Mouse (Mus musculus) embryonic facial prominence, embryonic 11.5 days (tissue): ENCODE data around the gene Mars. TPM values are rescaled to one million over a fixed set of nuclear protein-coding genes. Genes with fewer than 3 reads are reported as not detected.
"Not testable (repeated sequence)": the region's sequence is repeated elsewhere in the genome, so short reads cannot be mapped to it uniquely, and the experiment has no call there.

Experiments used
- ATAC-seq: fragments of 200-750 bp; cut with Nextera tagmentation; replicated peaks from 2 replicates; pipeline ENCODE4 v1.8.0; 2017; ENCODE audit warnings: low read depth; ENCODE audit not compliant: insufficient number of reproducible peaks, low FRiP score, low TSS enrichment
- DNase-seq: peaks from one replicate; pipeline ENCODE4 v3.0.0-alpha.2; 2015; ENCODE audit warnings: low spot score
- H3K27ac ChIP-seq: fragments of 300-500 bp; sonication (generic); replicated peaks from 2 replicates; pipeline ENCODE4 v1.5.1; 2014; ENCODE audit warnings: mild to moderate bottlenecking, low read depth, low read length, control low read depth
- H3K27me3 ChIP-seq: fragments of 300-500 bp; sonication (generic); 2 replicates; pipeline ENCODE4 v1.6.1; 2014; ENCODE audit warnings: mild to moderate bottlenecking, low read length, moderate library complexity, mixed read lengths; ENCODE audit not compliant: control insufficient read depth, insufficient read depth
- H3K36me3 ChIP-seq: fragments of 300-500 bp; sonication (generic); replicated peaks from 2 replicates; pipeline ENCODE4 v1.6.1; 2014; ENCODE audit warnings: low read depth, mild to moderate bottlenecking, low read length, moderate library complexity, mixed read lengths; ENCODE audit not compliant: control insufficient read depth, insufficient read depth
- H3K4me1 ChIP-seq: fragments of 300-500 bp; sonication (generic); 2 replicates; pipeline ENCODE4 v1.6.1; 2014; ENCODE audit warnings: low read length, mixed read lengths; ENCODE audit not compliant: control insufficient read depth, insufficient read depth
- H3K4me2 ChIP-seq: fragments of 300-500 bp; sonication (generic); 2 replicates; pipeline ENCODE4 v1.6.1; 2014; ENCODE audit warnings: low read depth, mild to moderate bottlenecking, control low read depth, low read length, moderate library complexity
- H3K4me3 ChIP-seq: fragments of 300-500 bp; sonication (generic); 2 replicates; pipeline ENCODE4 v1.5.1; 2014; ENCODE audit warnings: low read depth, low read length, control low read depth
- H3K9ac ChIP-seq: fragments of 300-500 bp; sonication (generic); replicated peaks from 2 replicates; pipeline ENCODE4 v1.6.1; 2014; ENCODE audit warnings: mild to moderate bottlenecking, control low read depth, low read length
- H3K9me3 ChIP-seq: fragments of 300-500 bp; sonication (generic); replicated peaks from 2 replicates; pipeline ENCODE4 v1.6.1; 2016; ENCODE audit warnings: mild to moderate bottlenecking, low read length, inconsistent platforms, mixed read lengths; ENCODE audit not compliant: control insufficient read depth
- WGBS: fragments of 180-500 bp; shearing (Covaris S2); extraction: QIAGEN DNeasy Blood & Tissue Kit; methylation state at CpG from one replicate; pipeline ENCODE4 v1.1.7; 2014; 5-methylcytosine and 5-hydroxymethylcytosine counted together
- polyA plus RNA-seq: library from polyadenylated mRNA; unstranded; fragments of >200 nt; fragmentation: Nextera tagmentation; extraction: Ambion mirVana; gene quantifications from 2 replicates; pipeline ENCODE4 v1.2.1, GENCODE M21; 2014

Mars gene
- polyA plus RNA-seq, 1 experiment from 2014 or later, result 179 TPM

GRCm38 (mm10) chr10:127313516-127313915 lies 1.9 kb upstream of the Mars start:
- not testable (repeated sequence) for H3K27ac ChIP-seq, H3K4me1 ChIP-seq, H3K9ac ChIP-seq, H3K36me3 ChIP-seq, H3K4me3 ChIP-seq, ATAC-seq, H3K4me2 ChIP-seq, H3K27me3 ChIP-seq, DNase-seq, H3K9me3 ChIP-seq
- WGBS, result 91% methylated on average over 5 of the region's 5 CpGs

- H3K27me3 ChIP-seq, result no peaks in the 10 kb centered on the region
- WGBS, result 80% methylated on average over 4 of the region's 4 CpGs
- no peak overlapping the region for H3K4me3 ChIP-seq
- no peak overlapping the region for H3K4me2 ChIP-seq
- H3K27ac ChIP-seq, result no peak overlapping the region
- no peaks in the 10 kb centered on the region; the same call in 1 of the 2 replicates for H3K4me1 ChIP-seq
- no peak overlapping the region for H3K9ac ChIP-seq
- peaks cover 6% of the 10 kb centered on the region for H3K36me3 ChIP-seq
- ATAC-seq (no peak), DNase-seq (no peak)
- no peaks in the 10 kb centered on the region for H3K9me3 ChIP-seq
Observed at GRCm38 (mm10) chr10:127312858-127313257, 1.3 kb upstream of the Mars start.

GRCm38 (mm10) chr10:127312356-127312676 lies 730 bp upstream of the Mars start:
- Histone ChIP-seq H3K27ac (peak overlapping the region; percentile 20; the same call in 1 of the 2 replicates), H3K36me3 (peaks cover 9% of the 10 kb centered on the region), H3K9ac (peak overlapping the region; percentile 28), H3K4me3 (peak overlapping the region; percentile 86), H3K4me2 (peak overlapping the region; percentile 69), H3K27me3 (no peaks in the 10 kb centered on the region), H3K9me3 (no peaks in the 10 kb centered on the region), H3K4me1 (no peaks in the 10 kb centered on the region; the same call in 1 of the 2 replicates)
- peak; percentile 93 for DNase-seq
- WGBS, result under 1% methylated on average over 4 of the region's 4 CpGs
- ATAC-seq, result peak; percentile 57; the same call in 1 of the 2 replicates

GRCm38 (mm10) chr10:127310523-127311475 lies 787 bp downstream of the Mars start:
- 36% methylated on average over 23 of the region's 23 CpGs for WGBS
- H3K4me1 ChIP-seq, result no peaks in the 10 kb centered on the region; the same call in 1 of the 2 replicates
- no peaks in the 10 kb centered on the region for H3K27me3 ChIP-seq
- DNase-seq, result peak; percentile 65
- ATAC-seq, result peak; percentile 46
- peak overlapping the region; percentile 64 for H3K27ac ChIP-seq
- peak overlapping the region; percentile 74 for H3K9ac ChIP-seq
- H3K4me2 ChIP-seq, result peak overlapping the region; percentile 58
- H3K9me3 ChIP-seq, result no peaks in the 10 kb centered on the region
- H3K36me3 ChIP-seq, result peaks cover 15% of the 10 kb centered on the region
- H3K4me3 ChIP-seq, result peak overlapping the region; percentile 86

GRCm38 (mm10) chr10:127309167-127309566 lies 2.4 kb downstream of the Mars start:
- not testable (repeated sequence) for H3K4me2 ChIP-seq, H3K9me3 ChIP-seq, H3K27ac ChIP-seq, ATAC-seq, H3K27me3 ChIP-seq, H3K4me1 ChIP-seq, H3K4me3 ChIP-seq, H3K9ac ChIP-seq, DNase-seq
- WGBS, result 90% methylated on average over 3 of the region's 3 CpGs
- H3K36me3 ChIP-seq, result peaks cover 29% of the 10 kb centered on the region

GRCm38 (mm10) chr10:127303136-127303535 lies 8.4 kb downstream of the Mars start:
- ATAC-seq (no peak), DNase-seq (no peak)
- no peak overlapping the region for H3K4me2 ChIP-seq
- no peaks in the 10 kb centered on the region for H3K4me1 ChIP-seq
- WGBS, result 94% methylated on average over 11 of the region's 11 CpGs
- H3K27ac ChIP-seq, result no peak overlapping the region
- no peaks in the 10 kb centered on the region for H3K27me3 ChIP-seq
- H3K9me3 ChIP-seq, result no peaks in the 10 kb centered on the region
- no peak overlapping the region for H3K9ac ChIP-seq
- H3K4me3 ChIP-seq, result no peak overlapping the region
- H3K36me3 ChIP-seq, result peaks cover 31% of the 10 kb centered on the region

GRCm38 (mm10) chr10:127300361-127300760 lies 11.2 kb downstream of the Mars start:
- ATAC-seq, result no peak
- peaks cover 35% of the 10 kb centered on the region for H3K36me3 ChIP-seq

More at GRCm38 (mm10) chr10:127300361-127300760, 11.2 kb downstream of the Mars start:
- Histone ChIP-seq H3K9ac (no peak overlapping the region), H3K9me3 (no peaks in the 10 kb centered on the region), H3K27me3 (no peaks in the 10 kb centered on the region), H3K4me3 (no peak overlapping the region), H3K4me1 (no peaks in the 10 kb centered on the region), H3K4me2 (no peak overlapping the region), H3K27ac (no peak overlapping the region)
- no peak for DNase-seq
- 93% methylated on average over 6 of the region's 6 CpGs for WGBS
